Mouse (Mus musculus): ENCODE data around the gene Nelfcd. TPM values are rescaled to one million over a fixed set of nuclear protein-coding genes. Genes with fewer than 3 reads are reported as not detected.

Gene Nelfcd
- polyA plus RNA-seq (2014; fragmentation: Nextera tagmentation; extraction: Ambion mirVana), result 163 and 164 TPM in 2 replicates

GRCm38 (mm10) chr2:174415731-174416310 is at the start of gene Nelfcd:
Gene Nelfcd (plus strand): TSS chr2:174415804.
- Histone ChIP-seq H3K4me2 (peak within 1 kb of the TSS; percentile 85), H3K27me3 (ENCODE audit: control insufficient read depth, insufficient read depth, low read length) (no peaks in the 10 kb centered on the region), H3K9ac (ENCODE audit: low read length) (peak within 1 kb of the TSS; percentile 82), H3K36me3 (ENCODE audit: control insufficient read depth, insufficient read depth, low read length) (peaks cover 4% of the 10 kb centered on the region; the same call in 1 of the 2 replicates), H3K9me3 (ENCODE audit: control insufficient read depth, low read length) (no peaks in the 10 kb centered on the region), H3K4me1 (ENCODE audit: control insufficient read depth, insufficient read depth, low read length) (peaks cover 7% of the 10 kb centered on the region), H3K27ac (ENCODE audit: low read depth, low read length) (no peak within 1 kb of the TSS), H3K4me3 (ENCODE audit: low read depth, low read length) (peak within 1 kb of the TSS; percentile 84)
- DNase-seq (ENCODE audit: low spot score, missing footprints) (peak; percentile 100), ATAC-seq (ENCODE audit: low FRiP score) (peak; percentile 95)
- under 1% methylated on average over 40 of the region's 40 CpGs for WGBS

- 84% methylated on average over 10 of the region's 10 CpGs for WGBS
- Histone ChIP-seq H3K27ac (ENCODE audit: low read depth, low read length) (no peak overlapping the region), H3K27me3 (ENCODE audit: control insufficient read depth, insufficient read depth, low read length) (no peaks in the 10 kb centered on the region), H3K36me3 (ENCODE audit: control insufficient read depth, insufficient read depth, low read length) (no peaks in the 10 kb centered on the region), H3K9me3 (ENCODE audit: control insufficient read depth, low read length) (no peaks in the 10 kb centered on the region), H3K4me2 (no peak overlapping the region), H3K9ac (ENCODE audit: low read length) (no peak overlapping the region), H3K4me3 (ENCODE audit: low read depth, low read length) (no peak overlapping the region), H3K4me1 (ENCODE audit: control insufficient read depth, insufficient read depth, low read length) (no peaks in the 10 kb centered on the region)
- no peak for ATAC-seq (ENCODE audit: low FRiP score)
- DNase-seq (ENCODE audit: low spot score, missing footprints), result no peak
Measured at GRCm38 (mm10) chr2:174366571-174366970, 49.0 kb upstream of the Nelfcd start.

- no peak overlapping the region for H3K4me3 ChIP-seq (ENCODE audit: low read depth, low read length)
- no peak overlapping the region for H3K4me2 ChIP-seq
- WGBS, result 88% methylated on average over 9 of the region's 9 CpGs
- no peaks in the 10 kb centered on the region for H3K4me1 ChIP-seq (ENCODE audit: control insufficient read depth, insufficient read depth, low read length)
- DNase-seq (ENCODE audit: low spot score, missing footprints) (peak; percentile 80), ATAC-seq (ENCODE audit: low FRiP score) (no peak)
- H3K36me3 ChIP-seq (ENCODE audit: control insufficient read depth, insufficient read depth, low read length), result no peaks in the 10 kb centered on the region
- no peaks in the 10 kb centered on the region for H3K27me3 ChIP-seq (ENCODE audit: control insufficient read depth, insufficient read depth, low read length)
- no peak overlapping the region for H3K27ac ChIP-seq (ENCODE audit: low read depth, low read length)
- H3K9me3 ChIP-seq (ENCODE audit: control insufficient read depth, low read length), result no peaks in the 10 kb centered on the region
- H3K9ac ChIP-seq (ENCODE audit: low read length), result no peak overlapping the region
Measured at GRCm38 (mm10) chr2:174381021-174381420, 34.6 kb upstream of the Nelfcd start.

DNA sequence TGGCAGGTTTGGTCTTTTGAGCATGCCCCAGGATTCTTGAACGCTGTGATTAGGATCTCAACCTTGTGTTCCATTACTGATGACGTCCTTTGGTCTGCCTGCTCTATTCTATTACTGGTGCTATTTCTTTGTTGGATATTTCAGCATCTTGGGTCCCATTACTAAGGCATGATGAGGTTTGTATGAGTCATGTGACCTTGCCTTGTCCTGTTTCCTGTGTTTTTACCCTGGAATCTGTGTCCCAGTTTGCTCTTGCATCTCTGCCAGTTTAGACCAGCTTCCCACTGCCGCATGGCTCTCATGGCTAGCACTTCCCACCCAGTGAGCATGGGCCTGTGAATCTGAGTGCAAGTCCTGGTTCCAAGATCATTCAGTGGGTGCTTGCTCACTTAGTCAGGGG is 23.7 kb upstream of the Nelfcd start:
- no peaks in the 10 kb centered on the region for H3K9me3 ChIP-seq (ENCODE audit: control insufficient read depth, low read length)
- 91% methylated on average over 3 of the region's 3 CpGs for WGBS
- H3K27ac ChIP-seq (ENCODE audit: low read depth, low read length), result no peak overlapping the region
- H3K4me3 ChIP-seq (ENCODE audit: low read depth, low read length), result no peak overlapping the region
- no peaks in the 10 kb centered on the region for H3K36me3 ChIP-seq (ENCODE audit: control insufficient read depth, insufficient read depth, low read length)
- H3K9ac ChIP-seq (ENCODE audit: low read length), result no peak overlapping the region
- no peaks in the 10 kb centered on the region for H3K27me3 ChIP-seq (ENCODE audit: control insufficient read depth, insufficient read depth, low read length)
- no peak overlapping the region for H3K4me2 ChIP-seq
- ATAC-seq (ENCODE audit: low FRiP score) (no peak), DNase-seq (ENCODE audit: low spot score, missing footprints) (no peak)
- no peaks in the 10 kb centered on the region for H3K4me1 ChIP-seq (ENCODE audit: control insufficient read depth, insufficient read depth, low read length)

- no peaks in the 10 kb centered on the region for H3K36me3 ChIP-seq (ENCODE audit: control insufficient read depth, insufficient read depth, low read length)
- 65% methylated on average over 9 of the region's 9 CpGs for WGBS
- no peaks in the 10 kb centered on the region for H3K4me1 ChIP-seq (ENCODE audit: control insufficient read depth, insufficient read depth, low read length)
- no peak overlapping the region for H3K27ac ChIP-seq (ENCODE audit: low read depth, low read length)
- no peak overlapping the region for H3K9ac ChIP-seq (ENCODE audit: low read length)
- DNase-seq (ENCODE audit: low spot score, missing footprints), result no peak
- no peak overlapping the region for H3K4me2 ChIP-seq
- no peak overlapping the region for H3K4me3 ChIP-seq (ENCODE audit: low read depth, low read length)
- H3K27me3 ChIP-seq (ENCODE audit: control insufficient read depth, insufficient read depth, low read length), result no peaks in the 10 kb centered on the region
- ATAC-seq (ENCODE audit: low FRiP score), result no peak
- no peaks in the 10 kb centered on the region for H3K9me3 ChIP-seq (ENCODE audit: control insufficient read depth, low read length)
Measured at GRCm38 (mm10) chr2:174392554-174392953, 23.1 kb upstream of the Nelfcd start.

- H3K9me3 ChIP-seq (ENCODE audit: control insufficient read depth, low read length), result no peaks in the 10 kb centered on the region
- WGBS, result 82% methylated on average over 5 of the region's 5 CpGs
- H3K4me2 ChIP-seq, result no peak overlapping the region
- no peaks in the 10 kb centered on the region for H3K36me3 ChIP-seq (ENCODE audit: control insufficient read depth, insufficient read depth, low read length)
- no peak overlapping the region for H3K27ac ChIP-seq (ENCODE audit: low read depth, low read length)
- no peaks in the 10 kb centered on the region for H3K27me3 ChIP-seq (ENCODE audit: control insufficient read depth, insufficient read depth, low read length)
- no peaks in the 10 kb centered on the region for H3K4me1 ChIP-seq (ENCODE audit: control insufficient read depth, insufficient read depth, low read length)
- no peak overlapping the region for H3K4me3 ChIP-seq (ENCODE audit: low read depth, low read length)
- ATAC-seq (ENCODE audit: low FRiP score) (no peak), DNase-seq (ENCODE audit: low spot score, missing footprints) (no peak)
- H3K9ac ChIP-seq (ENCODE audit: low read length), result no peak overlapping the region
Measured at GRCm38 (mm10) chr2:174393383-174393782, 22.2 kb upstream of the Nelfcd start.

DNA sequence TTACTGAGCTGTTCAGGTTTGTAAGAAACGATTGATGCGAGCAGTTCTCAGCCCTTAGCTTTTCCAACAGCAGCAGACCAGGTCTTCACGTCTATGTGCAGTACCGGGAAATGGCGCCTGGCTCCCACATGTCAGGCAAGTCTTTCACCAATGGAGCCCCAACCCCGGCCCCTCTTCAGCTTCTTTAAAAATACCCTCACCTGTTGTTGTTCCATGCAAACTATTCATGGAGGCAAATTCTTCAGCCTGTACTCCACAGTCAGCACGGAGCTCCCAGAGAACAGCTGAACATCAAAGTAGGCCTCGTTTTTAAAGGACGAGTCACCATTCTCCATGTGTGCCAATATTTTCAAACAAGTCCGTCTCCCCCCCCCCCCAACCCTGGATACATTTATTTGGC is 19.0 kb upstream of the Nelfcd start:
- H3K9me3 ChIP-seq (ENCODE audit: control insufficient read depth, low read length), result no peaks in the 10 kb centered on the region
- 87% methylated on average over 10 of the region's 10 CpGs for WGBS
- no peaks in the 10 kb centered on the region for H3K27me3 ChIP-seq (ENCODE audit: control insufficient read depth, insufficient read depth, low read length)
- H3K4me2 ChIP-seq, result no peak overlapping the region
- no peaks in the 10 kb centered on the region for H3K4me1 ChIP-seq (ENCODE audit: control insufficient read depth, insufficient read depth, low read length)
- H3K4me3 ChIP-seq (ENCODE audit: low read depth, low read length), result no peak overlapping the region
- DNase-seq (ENCODE audit: low spot score, missing footprints) (no peak), ATAC-seq (ENCODE audit: low FRiP score) (no peak)
- no peak overlapping the region for H3K27ac ChIP-seq (ENCODE audit: low read depth, low read length)
- H3K9ac ChIP-seq (ENCODE audit: low read length), result no peak overlapping the region
- H3K36me3 ChIP-seq (ENCODE audit: control insufficient read depth, insufficient read depth, low read length), result no peaks in the 10 kb centered on the region

- Histone ChIP-seq H3K4me2 (no peak overlapping the region), H3K4me1 (ENCODE audit: control insufficient read depth, insufficient read depth, low read length) (no peaks in the 10 kb centered on the region), H3K36me3 (ENCODE audit: control insufficient read depth, insufficient read depth, low read length) (no peaks in the 10 kb centered on the region), H3K27me3 (ENCODE audit: control insufficient read depth, insufficient read depth, low read length) (no peaks in the 10 kb centered on the region), H3K9ac (ENCODE audit: low read length) (no peak overlapping the region), H3K4me3 (ENCODE audit: low read depth, low read length) (no peak overlapping the region), H3K27ac (ENCODE audit: low read depth, low read length) (no peak overlapping the region), H3K9me3 (ENCODE audit: control insufficient read depth, low read length) (no peaks in the 10 kb centered on the region)
- DNase-seq (ENCODE audit: low spot score, missing footprints) (no peak), ATAC-seq (ENCODE audit: low FRiP score) (no peak)
- 92% methylated on average over 1 of the region's 1 CpGs for WGBS
Measured at GRCm38 (mm10) chr2:174397065-174397464, 18.5 kb upstream of the Nelfcd start.

DNA sequence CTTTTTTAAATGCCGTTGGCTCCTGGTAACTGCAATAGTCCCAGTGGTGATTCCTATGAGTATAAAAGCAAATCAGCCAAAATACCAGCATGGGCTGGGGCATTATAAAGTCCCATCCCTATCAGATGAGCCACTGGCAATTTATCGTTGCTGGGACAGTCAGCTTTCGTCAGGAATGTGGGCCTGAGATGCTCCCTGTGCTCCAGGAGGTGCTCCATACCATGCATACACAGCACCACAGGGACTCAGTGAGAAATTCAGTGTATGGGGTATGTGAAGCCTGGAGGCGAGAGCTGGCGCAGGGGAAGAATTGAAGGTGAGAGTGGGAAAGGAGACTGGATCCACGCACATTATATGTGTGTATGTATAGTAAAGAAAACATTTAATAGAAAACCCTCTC is 17.7 kb upstream of the Nelfcd start:
- DNase-seq (ENCODE audit: low spot score, missing footprints), result no peak
- Histone ChIP-seq H3K36me3 (ENCODE audit: control insufficient read depth, insufficient read depth, low read length) (no peaks in the 10 kb centered on the region), H3K4me2 (no peak overlapping the region), H3K4me1 (ENCODE audit: control insufficient read depth, insufficient read depth, low read length) (no peaks in the 10 kb centered on the region), H3K9ac (ENCODE audit: low read length) (no peak overlapping the region), H3K4me3 (ENCODE audit: low read depth, low read length) (no peak overlapping the region), H3K27me3 (ENCODE audit: control insufficient read depth, insufficient read depth, low read length) (no peaks in the 10 kb centered on the region), H3K27ac (ENCODE audit: low read depth, low read length) (no peak overlapping the region), H3K9me3 (ENCODE audit: control insufficient read depth, low read length) (no peaks in the 10 kb centered on the region)
- 92% methylated on average over 6 of the region's 6 CpGs for WGBS
- no peak for ATAC-seq (ENCODE audit: low FRiP score)
